Mouse (Mus musculus): ENCODE measurements around the gene Mgl2.

- TF ChIP-seq POLR2A (IDR thresholded peaks at IDR 0.05; ENCODE audit: extremely low read depth, insufficient read depth, low read length): no peak
- no peak for TF ChIP-seq CTCF (IDR thresholded peaks at IDR 0.05; ENCODE audit: low read depth, low read length)
Measured at GRCm38 (mm10) chr11:70103701-70104315, 26.3 kb upstream of the Mgl2 start.
